Mouse (Mus musculus) spleen, adult 2 months (tissue): ENCODE results near the gene Rgs12. TPM values are rescaled to one million over a fixed set of nuclear protein-coding genes. Genes with fewer than 3 reads are reported as not detected.

Experiments used
- DNase-seq, 2 experiments: peaks; one replicate each; pipeline versions ENCODE4 v3.0.0 to v3.0.0-alpha.2; 2012 to 2021; ENCODE audit warnings: low spot score in 2 of 2, low read depth in 1 of 2
- H3K27ac ChIP-seq: fragments of 200-500 bp; 2 replicates; pipeline ENCODE4 v1.5.1; 2012; ENCODE audit warnings: low read length, inconsistent platforms; ENCODE audit not compliant: insufficient read depth
- H3K27me3 ChIP-seq: fragments of 200-500 bp; 2 replicates; pipeline ENCODE4 v1.6.1; 2012; ENCODE audit warnings: mild to moderate bottlenecking, moderate library complexity, low read length, inconsistent platforms; ENCODE audit not compliant: control insufficient read depth, insufficient read depth
- H3K36me3 ChIP-seq: fragments of 200-500 bp; 2 replicates; pipeline ENCODE4 v1.6.1; 2012; ENCODE audit warnings: mild to moderate bottlenecking, low read length, inconsistent platforms; ENCODE audit not compliant: control insufficient read depth, insufficient read depth
- H3K4me1 ChIP-seq: fragments of 200-500 bp; 2 replicates; pipeline ENCODE4 v1.6.1; 2011; ENCODE audit warnings: inconsistent platforms; ENCODE audit not compliant: control insufficient read depth, insufficient read depth, insufficient read length
- H3K4me3 ChIP-seq: fragments of 200-500 bp; 2 replicates; pipeline ENCODE4 v1.5.1; 2011; ENCODE audit warnings: mild to moderate bottlenecking, inconsistent platforms; ENCODE audit not compliant: insufficient read depth, insufficient read length; ENCODE audit errors: extremely low read depth
- CTCF ChIP-seq: fragments of 200-500 bp; IDR thresholded peaks from 2 replicates; pipeline ENCODE4 v1.5.1; 2011; ENCODE audit warnings: mild to moderate bottlenecking, inconsistent platforms; ENCODE audit not compliant: insufficient read depth, insufficient read length, insufficient replicate concordance; ENCODE audit errors: extremely low read depth
- POLR2A ChIP-seq: fragments of 200-500 bp; IDR thresholded peaks from 2 replicates; pipeline ENCODE4 v1.6.1; 2011; ENCODE audit warnings: low read depth, low read length, inconsistent platforms
- WGBS: fragments of 180-500 bp; shearing (Covaris S2); methylation state at CpG from one replicate; pipeline ENCODE4 v1.1.7; 2018; 5-methylcytosine and 5-hydroxymethylcytosine counted together
- polyA plus RNA-seq: library from polyadenylated mRNA; depleted of rRNA; stranded (reverse); fragments of >200 nt; gene quantifications from 2 replicates; pipeline ENCODE4 v1.2.3, GENCODE M21; 2012

Gene Rgs12
- polyA plus RNA-seq, 1 experiment = 30.1 TPM

- H3K4me1 ChIP-seq = no peaks in the 10 kb centered on the region
These were observed 51.9 kb downstream of the Rgs12 start for GRCm38 (mm10) chr5:35001144-35001543.

GRCm38 (mm10) chr5:35003611-35004162, 54.4 kb downstream of the Rgs12 start:
- no peak for DNase-seq

More at GRCm38 (mm10) chr5:35001144-35001543, 51.9 kb downstream of the Rgs12 start:
- no peaks in the 10 kb centered on the region for H3K36me3 ChIP-seq
- no peak for TF ChIP-seq POLR2A
- TF ChIP-seq CTCF = no peak
- no peak overlapping the region for H3K27ac ChIP-seq
- no peak for DNase-seq
- H3K27me3 ChIP-seq = no peaks in the 10 kb centered on the region
- no peak overlapping the region for H3K4me3 ChIP-seq
- 53% methylated on average over 3 of the region's 3 CpGs for WGBS

GRCm38 (mm10) chr5:35004769-35005168, 55.5 kb downstream of the Rgs12 start:
- Histone ChIP-seq H3K27ac (no peak overlapping the region), H3K27me3 (no peaks in the 10 kb centered on the region), H3K4me1 (no peaks in the 10 kb centered on the region; the same call in 1 of the 2 replicates), H3K36me3 (no peaks in the 10 kb centered on the region), H3K4me3 (no peak overlapping the region)
- TF ChIP-seq POLR2A (no peak), CTCF (no peak)
- DNase-seq = no peak
- 96% methylated on average over 2 of the region's 2 CpGs for WGBS

More at GRCm38 (mm10) chr5:35003611-35004162, 54.4 kb downstream of the Rgs12 start:
- no peak for TF ChIP-seq CTCF
- no peak for TF ChIP-seq POLR2A
- Histone ChIP-seq H3K4me1 (no peaks in the 10 kb centered on the region; the same call in 1 of the 2 replicates), H3K27ac (no peak overlapping the region), H3K27me3 (no peaks in the 10 kb centered on the region), H3K36me3 (no peaks in the 10 kb centered on the region), H3K4me3 (no peak overlapping the region)
- 95% methylated on average over 7 of the region's 7 CpGs for WGBS

- Histone ChIP-seq H3K27ac (no peak overlapping the region), H3K4me1 (no peaks in the 10 kb centered on the region; the same call in 1 of the 2 replicates), H3K27me3 (no peaks in the 10 kb centered on the region), H3K36me3 (no peaks in the 10 kb centered on the region), H3K4me3 (no peak overlapping the region)
- TF ChIP-seq CTCF (no peak), POLR2A (no peak)
- 92% methylated on average over 3 of the region's 3 CpGs for WGBS
- no peak for DNase-seq
These were observed 56.4 kb downstream of the Rgs12 start for GRCm38 (mm10) chr5:35005659-35006058.

- no peaks in the 10 kb centered on the region; the same call in 1 of the 2 replicates for H3K4me1 ChIP-seq
- no peak overlapping the region for H3K4me3 ChIP-seq
- H3K27me3 ChIP-seq = no peaks in the 10 kb centered on the region
- no peak for DNase-seq
- no peak for TF ChIP-seq CTCF
- no peak for TF ChIP-seq POLR2A
- no peaks in the 10 kb centered on the region for H3K36me3 ChIP-seq
- H3K27ac ChIP-seq = no peak overlapping the region
- WGBS = 84% methylated on average over 2 of the region's 2 CpGs
These were observed 57.4 kb downstream of the Rgs12 start for GRCm38 (mm10) chr5:35006599-35006998.

GRCm38 (mm10) chr5:35009163-35009562, 59.9 kb downstream of the Rgs12 start:
- no peaks in the 10 kb centered on the region for H3K36me3 ChIP-seq
- DNase-seq = no peak
- H3K4me1 ChIP-seq = no peaks in the 10 kb centered on the region; the same call in 1 of the 2 replicates
- H3K27me3 ChIP-seq = no peaks in the 10 kb centered on the region
- H3K27ac ChIP-seq = no peak overlapping the region
- no peak overlapping the region for H3K4me3 ChIP-seq
- no peak for TF ChIP-seq CTCF
- TF ChIP-seq POLR2A = no peak
- WGBS = 93% methylated on average over 4 of the region's 4 CpGs

- H3K4me1 ChIP-seq = no peaks in the 10 kb centered on the region; the same call in 1 of the 2 replicates
- no peak for TF ChIP-seq POLR2A
- TF ChIP-seq CTCF = no peak
- H3K36me3 ChIP-seq = no peaks in the 10 kb centered on the region
- no peak overlapping the region for H3K27ac ChIP-seq
- 92% methylated on average over 5 of the region's 5 CpGs for WGBS
- DNase-seq = no peak
- no peak overlapping the region for H3K4me3 ChIP-seq
- H3K27me3 ChIP-seq = no peaks in the 10 kb centered on the region
These were observed 61.4 kb downstream of the Rgs12 start for GRCm38 (mm10) chr5:35010656-35011055.
